Mouse (Mus musculus) heart, adult 10 weeks (tissue): ENCODE results near the gene Cask. TPM values are rescaled to one million over a fixed set of nuclear protein-coding genes. Genes with fewer than 3 reads are reported as not detected.

ENCODE experiments used
- polyA plus RNA-seq: library from polyadenylated mRNA; stranded (reverse); fragments of 350-450 nt; fragmentation: Illumina TruSeq; extraction: RNeasy Lipid Tissue Mini Kit (QIAGEN cat#74804); gene quantifications from one replicate; pipeline ENCODE4 v1.2.3, GENCODE M21; 2014; ENCODE audit warnings: low read depth, low replicate concordance

Gene Cask
- 8.7 TPM for polyA plus RNA-seq

DNA sequence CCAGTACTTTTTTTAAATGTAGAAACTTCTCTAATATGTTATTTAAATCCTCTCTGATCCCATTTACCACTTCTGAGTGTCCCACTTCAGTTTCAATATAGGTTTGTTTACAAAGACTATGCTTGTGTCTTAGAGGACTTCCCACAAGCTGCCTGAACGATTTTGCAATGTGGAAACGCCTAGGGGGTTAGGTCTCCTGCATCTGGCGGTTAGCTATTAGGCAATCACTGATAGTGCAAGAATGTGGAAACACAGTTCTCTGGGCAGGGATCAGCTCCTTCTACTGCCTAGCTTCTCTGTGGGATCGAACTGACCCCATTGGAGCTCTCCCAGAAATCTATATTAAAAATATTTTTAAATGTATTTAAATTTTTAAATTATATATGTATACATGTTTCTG is at the start of gene Cask:
Cask (minus strand) TSS at position 83 of the 400 bp plus-strand sequence.

DNA sequence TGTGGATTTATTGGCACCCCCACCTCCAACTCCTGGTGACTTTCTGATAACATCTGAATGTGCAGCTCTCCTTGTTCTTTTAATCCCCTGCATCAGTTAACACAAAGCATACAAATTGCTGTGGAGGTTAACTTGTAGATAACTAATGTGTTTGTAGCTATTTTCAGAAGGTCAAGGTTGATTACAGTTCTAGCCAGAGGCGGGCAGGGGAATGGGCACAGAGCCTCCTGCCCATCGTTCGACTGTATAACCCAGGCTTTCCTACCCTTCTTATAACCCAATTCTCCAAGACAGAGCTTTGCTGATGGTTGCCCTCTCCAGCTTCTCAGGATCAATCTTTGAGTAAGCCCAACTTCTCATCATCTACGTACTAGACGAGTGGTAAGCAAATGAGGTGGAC is 190.1 kb downstream of the Cask start, which contains the start of gene Gpr82:
Gpr82 (plus strand) TSS at position 301 of the 400 bp plus-strand sequence.

DNA sequence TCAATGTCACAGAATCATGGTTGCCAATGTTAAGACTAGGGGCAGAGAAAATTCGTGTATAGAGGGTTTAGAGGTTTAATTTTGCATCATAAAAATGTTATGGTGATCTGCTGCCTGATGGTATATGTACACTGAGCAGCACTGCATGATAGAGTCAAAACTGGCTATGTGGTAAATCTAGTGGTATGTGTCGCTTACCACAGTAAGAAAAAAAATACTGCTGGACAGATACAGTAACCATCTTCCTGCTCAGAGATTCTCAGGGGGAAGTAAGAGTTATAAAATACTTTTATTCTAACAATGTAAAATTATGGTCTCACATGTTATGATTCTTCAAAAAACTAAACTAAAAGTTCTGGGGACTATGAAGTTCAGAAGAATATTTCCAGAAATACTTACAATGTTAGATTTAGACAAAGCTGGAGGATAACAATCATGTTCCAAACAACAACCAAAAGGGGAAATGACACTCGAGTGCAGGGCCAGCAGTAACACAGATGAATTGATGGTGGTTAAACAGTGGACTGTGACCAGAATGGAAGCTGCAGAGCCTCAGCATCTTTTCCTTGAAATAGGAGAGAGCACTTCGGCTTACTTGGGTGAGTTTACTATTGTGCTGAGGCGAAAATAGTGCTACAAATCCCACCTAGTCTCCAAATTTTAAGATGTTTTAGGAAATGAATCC is 219.4 kb downstream of the Cask start, which contains the start of gene Gpr34:
Gpr34 (plus strand) TSS at position 491 of the 685 bp plus-strand sequence.

Other genes starting within 250 kb of the Cask start
- gene Gpr34, start 219.3 kb downstream of the Cask start, polyA plus RNA-seq, result 2.4 TPM
- gene Gpr82, start 190.0 kb downstream of the Cask start, polyA plus RNA-seq, result not detected